31 mouse cellular contexts compared by ENCODE assay signal in the genomic region with DNA sequence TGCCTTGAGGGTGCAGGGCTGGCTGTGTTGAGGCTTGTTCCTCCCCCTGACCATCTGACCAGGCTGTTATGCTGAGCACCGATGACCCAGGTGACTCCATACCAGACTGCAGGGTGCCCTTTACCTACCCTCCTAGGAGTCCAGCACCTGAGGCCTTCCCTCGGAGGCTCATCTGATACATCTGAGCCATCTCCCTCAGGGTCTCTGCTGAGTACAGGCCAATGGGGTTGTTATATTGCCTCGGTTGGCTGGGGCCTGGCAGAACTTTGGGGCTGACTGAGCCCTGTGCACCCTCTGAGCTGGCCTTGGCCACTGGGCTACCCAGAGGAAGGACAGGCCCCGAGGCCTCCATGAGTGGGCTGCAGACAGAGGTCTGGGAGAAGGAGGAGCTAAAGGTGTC. TPM values are rescaled to one million over a fixed set of nuclear protein-coding genes. Genes with fewer than 3 reads are reported as not detected.
DNase-seq lines count a peak whose midpoint lies in the region; ATAC-seq and TF ChIP-seq lines count a peak whose summit lies in the region.
"Had no signal": no experiment of that assay in that cellular context is flagged by ENCODE, and none has a peak within 500 bp of the region (broad histone marks: within the 10 kb centered on the region; RNA-seq: fewer than 3 reads in every experiment).

No protein-coding gene starts in this region.

- TF ChIP-seq EP300 in stomach, postnatal 0 days (optimal IDR thresholded peaks at IDR 0.05): no peak

- H3K4me1 ChIP-seq in embryonic facial prominence, embryonic 11.5 days (ENCODE audit: control insufficient read depth, insufficient read depth, low read length): peaks cover 3% of the 10 kb centered on the region; the same call in 1 of the 2 replicates
- H3K4me1 ChIP-seq in embryonic facial prominence, embryonic 10.5 days: peaks cover 8% of the 10 kb centered on the region; the same call in 1 of the 2 replicates
- H3K4me1 ChIP-seq in heart, embryonic 12.5 days (replicated peaks): peaks cover 77% of the 10 kb centered on the region
- H3K4me1 ChIP-seq in hindbrain, embryonic 15.5 days (replicated peaks): no peaks in the 10 kb centered on the region
- H3K4me1 ChIP-seq in hindbrain, embryonic 14.5 days (replicated peaks; ENCODE audit: control insufficient read depth, insufficient read depth, low read length): no peaks in the 10 kb centered on the region
- H3K4me1 ChIP-seq in stomach, embryonic 15.5 days: no peaks in the 10 kb centered on the region
- no peaks in the 10 kb centered on the region for H3K4me1 ChIP-seq in stomach, postnatal 0 days (replicated peaks; ENCODE audit: control insufficient read depth, insufficient read depth)

- no peak overlapping the region for H3K9ac ChIP-seq in embryonic facial prominence, embryonic 11.5 days (replicated peaks; ENCODE audit: low read length)
- no peak overlapping the region for H3K9ac ChIP-seq in heart, embryonic 12.5 days
- no peak overlapping the region for H3K9ac ChIP-seq in hindbrain, embryonic 15.5 days
- H3K9ac ChIP-seq in hindbrain, embryonic 14.5 days: no peak overlapping the region
- H3K9ac ChIP-seq in stomach, embryonic 15.5 days: no peak overlapping the region
- H3K9ac ChIP-seq in stomach, postnatal 0 days (ENCODE audit: low read length): no peak overlapping the region
- H3K9ac ChIP-seq: embryonic facial prominence, embryonic 15.5 days had no signal

- H3K4me3 ChIP-seq in embryonic facial prominence, embryonic 11.5 days (ENCODE audit: low read depth, low read length): no peak overlapping the region
- H3K4me3 ChIP-seq in embryonic facial prominence, embryonic 10.5 days: no peak overlapping the region
- no peak overlapping the region for H3K4me3 ChIP-seq in heart, embryonic 12.5 days
- no peak overlapping the region for H3K4me3 ChIP-seq in hindbrain, embryonic 15.5 days
- no peak overlapping the region for H3K4me3 ChIP-seq in hindbrain, embryonic 14.5 days (replicated peaks; ENCODE audit: low read length)
- H3K4me3 ChIP-seq in stomach, embryonic 15.5 days (replicated peaks): no peak overlapping the region
- no peak overlapping the region for H3K4me3 ChIP-seq in stomach, postnatal 0 days (ENCODE audit: low read depth, low read length)
- H3K4me3 ChIP-seq: embryonic facial prominence, embryonic 15.5 days had no signal

- WGBS in embryonic facial prominence, embryonic 11.5 days: 75% methylated on average over 4 of the region's 4 CpGs
- WGBS in embryonic facial prominence, embryonic 10.5 days: 76% methylated on average over 4 of the region's 4 CpGs
- 78% methylated on average over 4 of the region's 4 CpGs for WGBS in heart, embryonic 12.5 days
- WGBS in hindbrain, embryonic 15.5 days: 81% methylated on average over 4 of the region's 4 CpGs
- 83% methylated on average over 4 of the region's 4 CpGs for WGBS in hindbrain, embryonic 14.5 days
- 78% methylated on average over 4 of the region's 4 CpGs for WGBS in stomach, embryonic 15.5 days
- WGBS in stomach, postnatal 0 days: 89% methylated on average over 4 of the region's 4 CpGs

- no peaks in the 10 kb centered on the region for H3K9me3 ChIP-seq in embryonic facial prominence, embryonic 11.5 days (replicated peaks; ENCODE audit: control insufficient read depth, low read length)
- no peaks in the 10 kb centered on the region for H3K9me3 ChIP-seq in embryonic facial prominence, embryonic 10.5 days
- no peaks in the 10 kb centered on the region for H3K9me3 ChIP-seq in heart, embryonic 12.5 days (replicated peaks)
- H3K9me3 ChIP-seq in hindbrain, embryonic 15.5 days: no peaks in the 10 kb centered on the region
- no peaks in the 10 kb centered on the region for H3K9me3 ChIP-seq in hindbrain, embryonic 14.5 days (ENCODE audit: control insufficient read depth, low read length)
- no peaks in the 10 kb centered on the region for H3K9me3 ChIP-seq in stomach, embryonic 15.5 days
- H3K9me3 ChIP-seq in stomach, postnatal 0 days (ENCODE audit: control insufficient read depth, low read length): no peaks in the 10 kb centered on the region
- H3K9me3 ChIP-seq: embryonic facial prominence, embryonic 15.5 days had no signal

- no peak for DNase-seq in embryonic facial prominence, embryonic 11.5 days (ENCODE audit: low spot score)
- no peak for DNase-seq in embryonic facial prominence, embryonic 10.5 days (ENCODE audit: low spot score)
- no peak for DNase-seq in heart, postnatal 25 days (ENCODE audit: low spot score)
- no peak for DNase-seq in hindbrain, embryonic 14.5 days (ENCODE audit: low spot score)
- no peak for DNase-seq in stomach, postnatal 0 days (ENCODE audit: low spot score)
- DNase-seq: adrenal gland, postnatal 14 days; cerebellum, adult 2 months; cerebellum, postnatal 25 days; embryo, embryonic 11 days; gastrocnemius, postnatal 10 days; kidney, adult 18-20 months; left cerebral cortex, postnatal 4 days; lung, postnatal 4 days had no signal

- H3K27me3 ChIP-seq in embryonic facial prominence, embryonic 11.5 days (ENCODE audit: control insufficient read depth, insufficient read depth, low read length): no peaks in the 10 kb centered on the region
- no peaks in the 10 kb centered on the region; the same call in 1 of the 2 replicates for H3K27me3 ChIP-seq in embryonic facial prominence, embryonic 10.5 days (replicated peaks; ENCODE audit: low read depth, poor library complexity, severe bottlenecking)
- H3K27me3 ChIP-seq in heart, embryonic 12.5 days (replicated peaks): no peaks in the 10 kb centered on the region
- H3K27me3 ChIP-seq in hindbrain, embryonic 15.5 days: no peaks in the 10 kb centered on the region
- H3K27me3 ChIP-seq in hindbrain, embryonic 14.5 days (ENCODE audit: control insufficient read depth, insufficient read depth, low read length): no peaks in the 10 kb centered on the region
- H3K27me3 ChIP-seq in stomach, embryonic 15.5 days (replicated peaks): no peaks in the 10 kb centered on the region
- H3K27me3 ChIP-seq in stomach, postnatal 0 days (ENCODE audit: control insufficient read depth, insufficient read depth, low read length): no peaks in the 10 kb centered on the region
- H3K27me3 ChIP-seq: embryonic facial prominence, embryonic 15.5 days had no signal

- ATAC-seq in embryonic facial prominence, embryonic 11.5 days (replicated peaks; ENCODE audit: insufficient number of reproducible peaks, low FRiP score, low TSS enrichment, low read depth): peak; percentile 21; the same call in 1 of the 2 replicates
- no peak for ATAC-seq in heart, embryonic 12.5 days (ENCODE audit: insufficient number of reproducible peaks, low FRiP score)
- ATAC-seq in hindbrain, embryonic 15.5 days (ENCODE audit: low FRiP score, low read depth): peak; percentile 46; the same call in 1 of the 2 replicates
- ATAC-seq in hindbrain, embryonic 14.5 days (ENCODE audit: low FRiP score): no peak
- 0 out of 2 replicates have a peak, but pooled peaks have one; percentile 12 for ATAC-seq in stomach, embryonic 15.5 days (ENCODE audit: insufficient read depth, low FRiP score, low read depth)
- no peak for ATAC-seq in stomach, postnatal 0 days (ENCODE audit: low FRiP score, low TSS enrichment)
- ATAC-seq: forebrain, embryonic 14.5 days; inflammation-experienced regulatory T-cells, adult 6 months had no signal

- intact Hi-C loops in heart, postnatal 25 days (cut with DNase I): no loop called here

- H3K4me2 ChIP-seq in embryonic facial prominence, embryonic 11.5 days (ENCODE audit: low read depth, low read length): no peak overlapping the region
- no peak overlapping the region for H3K4me2 ChIP-seq in heart, embryonic 12.5 days
- H3K4me2 ChIP-seq in hindbrain, embryonic 15.5 days: no peak overlapping the region
- H3K4me2 ChIP-seq in hindbrain, embryonic 14.5 days (replicated peaks): no peak overlapping the region
- H3K4me2 ChIP-seq in stomach, embryonic 15.5 days: no peak overlapping the region
- H3K4me2 ChIP-seq in stomach, postnatal 0 days (replicated peaks; ENCODE audit: low read depth): no peak overlapping the region
- H3K4me2 ChIP-seq: embryonic facial prominence, embryonic 15.5 days had no signal

- no peak overlapping the region for H3K27ac ChIP-seq in embryonic facial prominence, embryonic 11.5 days (replicated peaks; ENCODE audit: low read depth, low read length)
- H3K27ac ChIP-seq in embryonic facial prominence, embryonic 10.5 days (replicated peaks): no peak overlapping the region; the same call in 1 of the 2 replicates
- H3K27ac ChIP-seq in heart, embryonic 12.5 days (ENCODE audit: poor library complexity, severe bottlenecking): peak overlapping the region; percentile 93
- H3K27ac ChIP-seq in hindbrain, embryonic 15.5 days (replicated peaks): no peak overlapping the region
- no peak overlapping the region for H3K27ac ChIP-seq in hindbrain, embryonic 14.5 days
- no peak overlapping the region for H3K27ac ChIP-seq in stomach, embryonic 15.5 days
- H3K27ac ChIP-seq in stomach, postnatal 0 days (replicated peaks): no peak overlapping the region
- H3K27ac ChIP-seq: embryonic facial prominence, embryonic 15.5 days; kidney, postnatal 0 days had no signal

- no peaks in the 10 kb centered on the region for H3K36me3 ChIP-seq in embryonic facial prominence, embryonic 11.5 days (replicated peaks; ENCODE audit: control insufficient read depth, insufficient read depth, low read depth, low read length)
- no peaks in the 10 kb centered on the region for H3K36me3 ChIP-seq in embryonic facial prominence, embryonic 10.5 days (replicated peaks)
- peaks cover 63% of the 10 kb centered on the region for H3K36me3 ChIP-seq in heart, embryonic 12.5 days
- no peaks in the 10 kb centered on the region for H3K36me3 ChIP-seq in hindbrain, embryonic 15.5 days
- H3K36me3 ChIP-seq in hindbrain, embryonic 14.5 days (replicated peaks; ENCODE audit: control insufficient read depth, insufficient read depth): no peaks in the 10 kb centered on the region
- H3K36me3 ChIP-seq in stomach, embryonic 15.5 days: no peaks in the 10 kb centered on the region
- no peaks in the 10 kb centered on the region for H3K36me3 ChIP-seq in stomach, postnatal 0 days (ENCODE audit: control insufficient read depth, insufficient read depth, low read length)
- H3K36me3 ChIP-seq: embryonic facial prominence, embryonic 15.5 days had no signal

- TF ChIP-seq CTCF in stomach, postnatal 0 days (IDR thresholded peaks at IDR 0.05; ENCODE audit: low read depth): no peak

RNA-seq across cellular contexts. Expression of a gene that starts 11.6 kb away (rescaled TPM):
- 0.31 and 0.90 TPM in 2 replicates for polyA plus RNA-seq in embryonic facial prominence, embryonic 11.5 days (2014; fragmentation: Nextera tagmentation; extraction: Ambion mirVana)
- 0.59 TPM in 1 of 2 replicates, not detected in the other for polyA plus RNA-seq in embryonic facial prominence, embryonic 10.5 days (2016; fragmentation: Nextera tagmentation; extraction: Ambion mirVana)
- 226 and 239 TPM in 2 replicates for polyA plus RNA-seq in heart, embryonic 12.5 days (2016; fragmentation: Nextera tagmentation; extraction: Ambion mirVana)
- total RNA-seq in heart, postnatal 25 days (2021): 1,000 to 10,000 TPM; 1,007 to 1,096 TPM
- polyA plus RNA-seq in hindbrain, embryonic 15.5 days (2015; fragmentation: Nextera tagmentation; extraction: Ambion mirVana): 0.64 and 0.87 TPM in 2 replicates
- 0.68 and 0.76 TPM in 2 replicates for polyA plus RNA-seq in hindbrain, embryonic 14.5 days (2014; fragmentation: Nextera tagmentation; extraction: Ambion mirVana)
- polyA plus RNA-seq in stomach, embryonic 15.5 days (2015; fragmentation: Nextera tagmentation; extraction: Ambion mirVana): 2.5 and 4.1 TPM in 2 replicates
- 1.6 and 1.7 TPM in 2 replicates for polyA plus RNA-seq in stomach, postnatal 0 days (2015; fragmentation: Nextera tagmentation; extraction: Ambion mirVana)
- total RNA-seq: granulocyte monocyte progenitor cell, adult 5-6 weeks; megakaryocyte-erythroid progenitor cell, adult 5-6 weeks had no signal
- polyA plus RNA-seq: inflammation-experienced regulatory T-cells, adult 6 months had no signal

RNA-seq across cellular contexts. Expression of a gene that starts 23.1 kb away (rescaled TPM):
- polyA plus RNA-seq in embryonic facial prominence, embryonic 11.5 days (2014; fragmentation: Nextera tagmentation; extraction: Ambion mirVana): 0.39 TPM in 1 of 2 replicates, not detected in the other
- 0.23 and 0.27 TPM in 2 replicates for polyA plus RNA-seq in embryonic facial prominence, embryonic 10.5 days (2016; fragmentation: Nextera tagmentation; extraction: Ambion mirVana)
- 4.3 and 4.9 TPM in 2 replicates for polyA plus RNA-seq in heart, embryonic 12.5 days (2016; fragmentation: Nextera tagmentation; extraction: Ambion mirVana)
- 1 to 10 TPM; 2.6 to 2.9 TPM for total RNA-seq in heart, postnatal 25 days (2021)
- polyA plus RNA-seq in hindbrain, embryonic 15.5 days (2015; fragmentation: Nextera tagmentation; extraction: Ambion mirVana): not detected in 2 replicates
- polyA plus RNA-seq in hindbrain, embryonic 14.5 days (2014; fragmentation: Nextera tagmentation; extraction: Ambion mirVana): not detected in 2 replicates
- polyA plus RNA-seq in stomach, embryonic 15.5 days (2015; fragmentation: Nextera tagmentation; extraction: Ambion mirVana): not detected in 2 replicates
- polyA plus RNA-seq in stomach, postnatal 0 days (2015; fragmentation: Nextera tagmentation; extraction: Ambion mirVana): not detected in 2 replicates
- total RNA-seq: adrenal gland, postnatal 14 days; gastrocnemius, postnatal 10 days; granulocyte monocyte progenitor cell, adult 5-6 weeks; layer of hippocampus, postnatal 14 days; left cerebral cortex, adult 8-10 months; left cerebral cortex, postnatal 4 days; liver, adult 2 months; megakaryocyte-erythroid progenitor cell, adult 5-6 weeks had no signal
- polyA plus RNA-seq: forebrain, embryonic 14.5 days; inflammation-experienced regulatory T-cells, adult 6 months; liver, adult 2 months; neural tube, embryonic 11.5 days; small intestine, adult 2 months; thymus, postnatal 0 days had no signal

RNA-seq across cellular contexts. Expression of a gene that starts 54.3 kb away (rescaled TPM):
- polyA plus RNA-seq in embryonic facial prominence, embryonic 11.5 days (2014; fragmentation: Nextera tagmentation; extraction: Ambion mirVana): not detected in 2 replicates
- not detected in 2 replicates for polyA plus RNA-seq in embryonic facial prominence, embryonic 10.5 days (2016; fragmentation: Nextera tagmentation; extraction: Ambion mirVana)
- polyA plus RNA-seq in heart, embryonic 12.5 days (2016; fragmentation: Nextera tagmentation; extraction: Ambion mirVana): not detected in 2 replicates
- total RNA-seq in heart, postnatal 25 days (2021): not detected
- not detected in 2 replicates for polyA plus RNA-seq in hindbrain, embryonic 15.5 days (2015; fragmentation: Nextera tagmentation; extraction: Ambion mirVana)
- not detected in 2 replicates for polyA plus RNA-seq in hindbrain, embryonic 14.5 days (2014; fragmentation: Nextera tagmentation; extraction: Ambion mirVana)
- polyA plus RNA-seq in stomach, embryonic 15.5 days (2015; fragmentation: Nextera tagmentation; extraction: Ambion mirVana): not detected in 2 replicates
- polyA plus RNA-seq in stomach, postnatal 0 days (2015; fragmentation: Nextera tagmentation; extraction: Ambion mirVana): not detected in 2 replicates
- total RNA-seq: adrenal gland, postnatal 14 days; gastrocnemius, postnatal 10 days; granulocyte monocyte progenitor cell, adult 5-6 weeks; layer of hippocampus, postnatal 14 days; left cerebral cortex, adult 8-10 months; left cerebral cortex, postnatal 4 days; liver, adult 2 months; megakaryocyte-erythroid progenitor cell, adult 5-6 weeks had no signal
- polyA plus RNA-seq: cerebellum, adult 2 months; embryonic facial prominence, embryonic 15.5 days; forebrain, embryonic 14.5 days; frontal cortex, adult 2 months; inflammation-experienced regulatory T-cells, adult 6 months; kidney, postnatal 0 days; liver, adult 2 months; liver, embryonic 16.5 days; lung, embryonic 16.5 days; neural tube, embryonic 11.5 days; small intestine, adult 2 months; thymus, postnatal 0 days had no signal

Comparison
In these comparisons a context has a peak if more than half of its experiments do, and no peak if none do; other contexts are left out.
1. ATAC-seq: peak in embryonic facial prominence, embryonic 11.5 days (single experiment), hindbrain, embryonic 15.5 days (single experiment) and stomach, embryonic 15.5 days (single experiment); none in heart, embryonic 12.5 days (single experiment), hindbrain, embryonic 14.5 days (single experiment) and stomach, postnatal 0 days (single experiment).
2. RNA of a gene that starts 11.6 kb away (polyA plus RNA-seq): 226 to 239 TPM in heart, embryonic 12.5 days; 2.5 to 4.1 TPM in stomach, embryonic 15.5 days, 1.6 to 1.7 TPM in stomach, postnatal 0 days, 0.31 to 0.90 TPM in embryonic facial prominence, embryonic 11.5 days, 0.64 to 0.87 TPM in hindbrain, embryonic 15.5 days, 0.68 to 0.76 TPM in hindbrain, embryonic 14.5 days and 0.59 TPM in embryonic facial prominence, embryonic 10.5 days; every median in the first group is over 10 times any median in the second.